Mouse (Mus musculus): Measurements from ENCODE around the gene Tomm7. TPM values are rescaled to one million over a fixed set of nuclear protein-coding genes. Genes with fewer than 3 reads are reported as not detected.
"Not testable (repeated sequence)": the region's sequence is repeated elsewhere in the genome, so short reads cannot be mapped to it uniquely, and the experiment has no call there.

Tomm7 gene
- 91.8 and 104 TPM in 2 replicates for polyA plus RNA-seq (2016; fragmentation: Nextera tagmentation; extraction: Ambion mirVana)

DNA sequence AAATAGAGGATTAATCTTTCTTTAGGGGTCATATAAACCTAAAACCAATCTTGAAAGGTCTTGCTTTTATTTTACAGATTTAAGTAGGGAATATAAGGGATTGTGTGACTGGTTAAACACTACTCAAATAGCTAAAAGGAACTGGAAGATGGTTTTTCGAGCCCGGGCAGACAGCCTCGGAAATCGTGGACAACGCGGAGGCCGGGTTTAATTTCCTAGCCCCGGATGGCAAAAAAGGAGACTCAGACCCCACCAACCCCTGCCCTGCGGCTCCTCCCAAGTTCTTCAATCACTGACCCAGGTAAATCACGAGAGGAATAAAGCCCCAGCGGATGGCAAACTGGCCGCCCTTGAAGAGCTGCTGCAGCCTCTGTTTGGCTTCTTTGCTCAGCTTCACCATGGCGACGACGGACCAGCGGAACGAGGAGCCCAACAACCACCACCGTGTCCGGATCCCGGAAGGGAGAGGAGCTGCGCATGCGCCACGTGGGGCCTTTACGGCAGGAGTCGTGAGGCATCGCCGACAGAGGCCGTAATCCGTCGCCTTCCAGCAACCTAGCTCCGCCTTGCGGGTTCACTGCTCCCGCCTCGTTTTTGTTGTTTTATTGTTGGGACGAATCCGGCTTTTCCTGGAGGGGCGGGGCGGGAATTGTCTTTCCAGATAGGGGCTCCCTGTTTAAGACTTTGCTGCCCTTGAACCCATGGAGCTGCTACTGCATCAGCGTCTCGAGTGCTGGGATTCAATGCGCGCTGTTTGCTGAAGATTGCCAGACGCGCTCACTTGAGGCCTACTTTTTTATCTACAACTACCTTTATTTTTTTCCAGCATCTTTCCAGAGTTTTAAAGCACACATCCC, at the start of gene Tomm7:
Tomm7 (minus strand) TSS at position 488 of the 857 bp plus-strand sequence.
- Histone ChIP-seq H3K4me1 (peaks cover 16% of the 10 kb centered on the region), H3K36me3 (peaks cover 7% of the 10 kb centered on the region; the same call in 1 of the 2 replicates), H3K9ac (peak within 1 kb of the TSS; percentile 74), H3K4me2 (replicated peaks) (peak within 1 kb of the TSS; percentile 68), H3K27me3 (peaks cover 3% of the 10 kb centered on the region), H3K9me3 (replicated peaks) (no peaks in the 10 kb centered on the region), H3K27ac (peak within 1 kb of the TSS; percentile 79), H3K4me3 (peak within 1 kb of the TSS; percentile 63)
- WGBS = 1% methylated on average over 44 of the region's 44 CpGs
- ATAC-seq (ENCODE audit: low FRiP score) = peak; percentile 92

DNA sequence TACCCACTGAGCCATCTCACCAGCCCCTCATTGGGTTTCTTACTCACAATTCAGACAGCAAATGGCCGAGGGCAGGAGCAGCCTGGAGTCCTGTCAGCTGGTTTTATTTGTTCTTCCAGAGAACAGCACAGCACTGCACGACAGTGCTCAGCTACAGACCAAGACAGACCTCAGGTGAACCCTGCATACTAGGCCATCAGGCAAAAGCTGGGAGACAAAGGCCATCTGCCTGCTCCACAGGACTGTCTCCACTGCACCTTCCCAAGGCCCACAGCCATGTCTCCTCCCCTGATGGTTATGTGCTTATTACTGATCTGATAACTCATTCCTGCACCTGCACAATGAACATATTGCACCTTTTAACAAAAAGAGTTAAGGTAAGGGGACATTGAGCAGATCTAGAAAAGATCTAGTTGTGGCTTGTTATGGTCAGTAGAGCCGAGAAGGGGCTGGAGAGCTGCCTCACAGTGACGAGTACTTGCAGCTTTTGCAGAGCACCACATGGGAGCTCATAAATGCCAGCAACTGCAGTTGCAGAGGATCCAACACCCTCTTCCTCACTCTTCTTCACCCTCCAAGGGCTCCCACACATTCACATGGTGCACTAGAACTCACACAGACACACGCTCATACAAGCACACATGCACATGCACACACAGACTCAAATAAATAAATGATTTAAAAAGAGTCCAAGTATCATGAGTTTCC, 49.3 kb upstream of the Tomm7 start:
- H3K27ac ChIP-seq = no peak overlapping the region
- 79% methylated on average over 5 of the region's 5 CpGs for WGBS
- ATAC-seq (ENCODE audit: low FRiP score) = no peak
- no peaks in the 10 kb centered on the region for H3K4me1 ChIP-seq
- H3K9me3 ChIP-seq (replicated peaks) = no peaks in the 10 kb centered on the region
- no peak overlapping the region for H3K9ac ChIP-seq
- no peak overlapping the region for H3K4me2 ChIP-seq (replicated peaks)
- no peak overlapping the region for H3K4me3 ChIP-seq
- no peaks in the 10 kb centered on the region for H3K27me3 ChIP-seq
- no peaks in the 10 kb centered on the region for H3K36me3 ChIP-seq

DNA sequence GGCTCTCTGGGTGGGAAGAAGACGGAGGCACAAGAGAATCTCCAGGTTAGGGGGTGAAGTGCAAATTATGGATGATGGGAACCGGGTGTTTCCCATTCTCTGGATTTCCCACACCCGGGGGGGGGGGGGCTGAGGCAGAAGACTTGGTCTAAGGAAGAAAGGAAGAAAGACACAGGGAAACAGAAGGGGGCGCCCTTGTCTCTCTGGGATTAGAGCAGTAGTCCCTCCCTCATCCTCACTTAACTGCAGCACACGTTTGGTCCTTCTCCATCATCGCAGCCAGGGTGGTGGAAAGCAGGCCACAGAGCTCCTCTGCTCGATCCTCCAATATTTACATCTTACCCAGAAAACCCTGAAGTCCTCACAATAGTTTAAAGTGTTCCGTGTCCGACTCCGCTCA, 46.8 kb upstream of the Tomm7 start:
- Histone ChIP-seq H3K27ac (no peak overlapping the region), H3K27me3 (no peaks in the 10 kb centered on the region), H3K4me3 (no peak overlapping the region), H3K4me2 (replicated peaks) (no peak overlapping the region), H3K36me3 (no peaks in the 10 kb centered on the region), H3K4me1 (no peaks in the 10 kb centered on the region), H3K9ac (no peak overlapping the region), H3K9me3 (replicated peaks) (no peaks in the 10 kb centered on the region)
- ATAC-seq (ENCODE audit: low FRiP score) = no peak
- WGBS = 46% methylated on average over 9 of the region's 10 CpGs

DNA sequence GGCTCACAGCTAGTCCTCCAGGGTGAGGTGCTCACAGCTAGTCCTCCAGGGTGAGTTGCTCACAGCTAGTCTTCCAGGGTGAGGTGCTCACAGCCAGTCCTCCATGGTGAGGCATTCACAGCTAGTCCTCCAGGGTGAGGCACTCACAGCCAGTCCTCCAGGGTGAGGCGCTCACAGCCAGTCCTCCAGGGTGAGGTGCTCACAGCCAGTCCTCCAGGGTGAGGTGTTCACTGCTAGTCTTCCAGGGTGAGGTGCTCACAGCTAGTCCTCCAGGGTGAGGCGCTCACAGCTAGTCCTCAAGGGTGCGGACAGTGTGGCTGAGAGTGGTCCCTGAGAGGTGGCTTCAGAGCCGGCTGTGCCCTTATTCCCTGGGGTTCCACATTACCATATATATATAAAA, 45.5 kb upstream of the Tomm7 start:
- H3K36me3 ChIP-seq = no peaks in the 10 kb centered on the region
- H3K4me2 ChIP-seq (replicated peaks) = no peak overlapping the region
- no peak overlapping the region for H3K9ac ChIP-seq
- H3K9me3 ChIP-seq (replicated peaks) = no peaks in the 10 kb centered on the region
- H3K27ac ChIP-seq = no peak overlapping the region
- ATAC-seq (ENCODE audit: low FRiP score) = no peak
- H3K4me3 ChIP-seq = no peak overlapping the region
- WGBS = 79% methylated on average over 4 of the region's 4 CpGs
- H3K27me3 ChIP-seq = no peaks in the 10 kb centered on the region
- no peaks in the 10 kb centered on the region for H3K4me1 ChIP-seq

DNA sequence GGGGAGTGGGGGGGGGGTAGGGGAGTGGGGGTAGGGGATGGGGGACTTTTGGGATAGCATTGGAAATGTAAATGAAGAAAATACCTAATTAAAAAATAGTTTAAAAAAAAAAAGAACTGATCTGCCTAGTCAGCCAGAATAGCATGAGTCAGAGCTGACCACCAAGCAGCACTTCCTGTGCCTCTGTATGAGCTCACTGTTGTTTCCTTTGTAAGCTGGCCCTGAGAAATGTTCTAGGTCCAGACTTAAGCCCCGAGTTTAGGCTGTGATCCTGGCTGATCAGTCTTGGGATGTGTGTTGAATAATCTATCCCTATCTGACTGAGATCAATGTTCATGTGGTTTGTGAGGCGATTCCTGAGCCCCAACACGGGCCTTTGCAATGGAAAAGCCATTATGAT, 43.1 kb upstream of the Tomm7 start:
- no peaks in the 10 kb centered on the region for H3K27me3 ChIP-seq
- no peak overlapping the region for H3K4me3 ChIP-seq
- H3K36me3 ChIP-seq = no peaks in the 10 kb centered on the region
- ATAC-seq (ENCODE audit: low FRiP score) = no peak
- WGBS = 71% methylated on average over 3 of the region's 3 CpGs
- H3K4me1 ChIP-seq = no peaks in the 10 kb centered on the region
- no peak overlapping the region for H3K9ac ChIP-seq
- no peak overlapping the region for H3K27ac ChIP-seq
- no peaks in the 10 kb centered on the region for H3K9me3 ChIP-seq (replicated peaks)
- H3K4me2 ChIP-seq (replicated peaks) = no peak overlapping the region

DNA sequence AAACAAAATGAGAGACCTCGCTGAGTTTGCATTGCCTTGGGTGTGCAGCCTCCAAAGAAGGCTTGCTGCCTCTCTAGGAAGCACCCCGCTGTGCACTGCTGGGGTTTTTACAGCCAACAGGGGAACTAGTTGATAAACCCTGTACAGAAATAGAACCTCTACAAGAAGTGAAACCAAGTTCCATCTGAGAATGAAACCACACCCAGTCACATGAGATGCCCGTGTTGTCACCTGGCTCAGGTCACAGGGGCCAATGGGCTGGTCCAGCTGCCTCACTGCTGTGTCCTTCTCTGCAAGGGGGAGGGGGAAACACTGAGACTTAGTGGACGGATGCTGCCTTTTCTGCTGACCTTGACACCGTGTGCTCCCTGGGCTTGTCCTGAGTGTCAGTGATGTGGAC, 30.5 kb upstream of the Tomm7 start:
- H3K27me3 ChIP-seq = no peaks in the 10 kb centered on the region
- no peak overlapping the region for H3K27ac ChIP-seq
- H3K4me2 ChIP-seq (replicated peaks) = no peak overlapping the region
- no peaks in the 10 kb centered on the region for H3K4me1 ChIP-seq
- no peaks in the 10 kb centered on the region for H3K9me3 ChIP-seq (replicated peaks)
- 55% methylated on average over 5 of the region's 5 CpGs for WGBS
- H3K9ac ChIP-seq = no peak overlapping the region
- no peak for ATAC-seq (ENCODE audit: low FRiP score)
- no peak overlapping the region for H3K4me3 ChIP-seq
- no peaks in the 10 kb centered on the region for H3K36me3 ChIP-seq

DNA sequence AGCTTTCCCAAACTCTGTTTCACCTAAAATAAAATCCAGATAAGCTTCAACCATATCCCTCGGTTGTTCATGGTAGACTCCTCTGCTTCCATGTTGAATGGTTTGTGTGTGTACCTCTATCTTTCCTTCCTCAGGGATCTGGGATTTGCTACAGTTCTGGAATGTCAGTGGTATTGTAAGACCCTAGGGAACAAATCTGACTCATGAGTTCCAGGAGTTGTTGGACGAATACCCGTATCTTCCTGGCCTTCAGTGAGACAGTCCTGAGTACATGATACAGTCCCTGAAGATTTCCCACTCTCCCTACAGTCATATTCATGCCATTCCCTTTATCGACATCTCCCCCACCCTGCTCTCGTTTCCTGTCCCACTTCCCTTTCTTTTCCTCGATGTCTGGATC, 28.6 kb upstream of the Tomm7 start:
- Histone ChIP-seq H3K4me3 (no peak overlapping the region), H3K27ac (no peak overlapping the region), H3K9me3 (replicated peaks) (no peaks in the 10 kb centered on the region), H3K9ac (no peak overlapping the region), H3K27me3 (no peaks in the 10 kb centered on the region), H3K4me2 (replicated peaks) (no peak overlapping the region), H3K4me1 (no peaks in the 10 kb centered on the region), H3K36me3 (no peaks in the 10 kb centered on the region)
- ATAC-seq (ENCODE audit: low FRiP score) = no peak
- WGBS = 89% methylated on average over 6 of the region's 6 CpGs

DNA sequence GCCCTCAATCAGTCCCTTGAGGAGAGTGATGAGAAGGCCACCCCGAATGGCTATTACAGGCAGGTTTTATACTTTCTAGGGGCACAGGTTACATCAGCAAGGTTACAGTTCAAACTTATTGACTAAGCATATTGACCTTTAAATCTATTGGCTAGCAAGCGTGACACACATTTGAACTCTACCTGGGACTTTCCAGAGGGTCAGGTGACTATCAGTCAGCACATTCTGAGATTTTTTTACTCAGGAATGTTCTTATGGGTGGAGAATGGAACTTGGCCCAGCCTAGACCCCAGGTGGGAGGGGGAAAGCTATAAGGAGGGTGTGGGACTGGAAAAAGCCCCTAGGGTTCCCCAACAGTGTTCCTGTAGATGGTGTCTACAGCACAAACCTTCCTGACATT, 27.4 kb upstream of the Tomm7 start:
- 89% methylated on average over 2 of the region's 2 CpGs for WGBS
- not testable (repeated sequence) for H3K9me3 ChIP-seq (replicated peaks); H3K36me3 ChIP-seq; H3K4me1 ChIP-seq; H3K27me3 ChIP-seq; H3K9ac ChIP-seq; ATAC-seq (ENCODE audit: low FRiP score); H3K27ac ChIP-seq; H3K4me3 ChIP-seq; H3K4me2 ChIP-seq (replicated peaks)

DNA sequence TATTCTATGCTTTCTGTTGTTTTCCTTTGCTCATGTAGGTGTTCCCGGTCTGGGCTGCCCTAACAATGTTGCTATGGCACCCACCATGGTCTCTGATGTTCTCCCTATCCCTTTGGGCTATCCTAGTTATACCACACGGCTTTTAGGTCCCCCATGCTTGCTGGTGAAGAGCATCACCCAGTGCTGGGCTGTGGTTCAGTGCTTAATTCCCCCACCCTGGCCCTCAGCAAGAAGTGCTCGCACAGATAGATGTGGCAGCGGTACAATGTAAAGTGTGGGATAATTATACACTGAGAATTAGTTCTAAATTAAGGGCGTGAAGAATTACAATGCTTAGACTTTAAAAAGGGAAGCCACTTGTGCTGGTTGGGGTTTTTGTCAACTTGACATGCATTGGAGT, 22.0 kb upstream of the Tomm7 start:
- ATAC-seq (ENCODE audit: low FRiP score) = no peak
- no peak overlapping the region for H3K4me2 ChIP-seq (replicated peaks)
- H3K9me3 ChIP-seq (replicated peaks) = no peaks in the 10 kb centered on the region
- 80% methylated on average over 5 of the region's 5 CpGs for WGBS
- H3K27me3 ChIP-seq = no peaks in the 10 kb centered on the region
- H3K9ac ChIP-seq = no peak overlapping the region
- H3K4me1 ChIP-seq = no peaks in the 10 kb centered on the region
- no peak overlapping the region for H3K27ac ChIP-seq
- H3K36me3 ChIP-seq = no peaks in the 10 kb centered on the region
- no peak overlapping the region for H3K4me3 ChIP-seq

DNA sequence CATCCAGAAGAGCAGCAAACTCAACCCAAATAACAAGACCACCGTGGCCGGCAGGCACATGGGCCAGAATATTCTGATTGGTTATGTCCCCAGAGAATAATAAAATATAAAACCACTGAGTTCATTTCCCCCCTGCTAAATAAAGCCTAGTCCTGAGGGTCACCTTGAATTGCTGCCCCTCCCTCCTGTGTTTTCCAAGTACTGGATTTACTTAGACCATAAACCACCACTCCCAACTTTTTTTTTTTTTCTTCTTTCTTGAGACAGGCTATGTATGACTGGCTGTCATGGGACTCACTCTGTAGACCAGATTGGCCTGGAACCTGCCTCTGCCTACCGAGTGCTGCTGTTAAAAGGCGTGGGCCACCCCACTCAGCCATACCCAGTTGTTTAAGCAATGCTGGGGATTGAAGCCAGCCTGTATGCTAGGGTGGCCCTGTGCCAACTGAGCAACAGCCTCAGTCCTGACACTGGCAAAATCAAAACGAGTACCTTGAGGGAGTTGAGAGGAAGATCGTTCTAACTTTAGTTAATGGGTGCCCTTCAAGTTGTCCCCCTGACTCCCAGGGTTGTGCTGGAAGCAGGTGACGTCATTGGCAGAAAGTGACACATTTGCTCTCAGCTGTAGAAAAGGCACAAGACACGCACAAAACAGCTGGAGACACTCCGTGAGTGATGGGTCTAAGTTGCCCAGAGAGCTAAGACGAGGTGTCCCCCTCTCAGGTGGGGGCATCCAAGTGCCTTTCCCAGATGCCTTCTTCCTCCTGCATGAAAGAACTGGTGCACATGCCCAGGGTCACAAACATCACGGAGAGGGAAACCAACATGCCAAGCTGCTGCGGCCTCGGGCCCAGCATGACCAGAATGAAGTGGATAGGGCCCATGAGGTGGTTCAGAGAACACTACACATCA, 20.3 kb upstream of the Tomm7 start:
- H3K4me1 ChIP-seq = no peaks in the 10 kb centered on the region
- no peaks in the 10 kb centered on the region for H3K27me3 ChIP-seq
- H3K4me2 ChIP-seq (replicated peaks) = no peak overlapping the region
- ATAC-seq (ENCODE audit: low FRiP score) = no peak
- H3K36me3 ChIP-seq = peaks cover 10% of the 10 kb centered on the region; the same call in 1 of the 2 replicates
- H3K27ac ChIP-seq = no peak overlapping the region
- no peaks in the 10 kb centered on the region for H3K9me3 ChIP-seq (replicated peaks)
- 93% methylated on average over 13 of the region's 13 CpGs for WGBS
- H3K4me3 ChIP-seq = no peak overlapping the region
- H3K9ac ChIP-seq = no peak overlapping the region

DNA sequence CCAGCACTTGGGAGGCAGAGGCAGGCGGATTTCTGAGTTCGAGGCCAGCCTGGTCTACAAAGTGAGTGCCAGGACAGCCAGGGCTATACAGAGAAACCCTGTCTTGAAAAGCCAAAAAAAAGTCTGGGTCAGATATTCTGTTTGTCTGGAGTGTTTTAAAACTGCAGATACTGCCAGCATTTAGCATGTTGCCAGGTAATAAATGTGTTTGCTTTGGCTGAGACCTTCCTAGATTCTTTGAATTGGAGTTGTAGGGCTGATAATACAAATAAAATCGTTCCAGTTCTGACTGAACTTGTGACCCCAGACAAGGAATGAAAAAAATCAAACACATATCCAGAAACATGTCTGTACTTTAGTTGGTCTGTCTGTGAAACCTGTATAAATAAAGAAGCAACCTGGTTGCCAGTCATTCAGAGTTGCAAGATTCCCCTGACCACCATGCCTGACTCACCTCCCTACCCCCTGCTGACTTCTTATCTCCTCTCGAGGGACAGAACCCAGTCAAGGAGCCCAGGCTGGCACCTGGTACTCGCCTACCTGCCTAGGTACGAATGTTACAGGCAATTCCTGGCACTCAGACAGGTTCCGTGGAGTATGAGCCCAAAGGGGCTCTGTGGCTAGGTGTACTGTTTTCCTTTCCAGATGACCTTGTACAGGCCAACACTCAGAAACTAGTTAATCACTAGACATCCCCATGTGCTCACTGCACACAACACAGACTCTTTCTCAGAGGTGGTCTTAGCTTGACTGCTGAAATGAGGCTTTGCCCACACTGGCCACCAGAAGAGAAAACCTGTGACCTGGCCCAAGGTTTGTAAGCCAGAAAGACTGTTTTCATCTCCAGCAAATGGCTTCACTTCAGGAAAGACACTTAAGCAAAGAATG, 19.4 kb upstream of the Tomm7 start:
- Histone ChIP-seq H3K4me2 (replicated peaks) (no peak overlapping the region), H3K9me3 (replicated peaks) (no peaks in the 10 kb centered on the region), H3K9ac (no peak overlapping the region), H3K4me1 (no peaks in the 10 kb centered on the region), H3K27ac (no peak overlapping the region), H3K27me3 (no peaks in the 10 kb centered on the region), H3K4me3 (no peak overlapping the region), H3K36me3 (peaks cover 13% of the 10 kb centered on the region)
- no peak for ATAC-seq (ENCODE audit: low FRiP score)
- WGBS = 84% methylated on average over 7 of the region's 7 CpGs
